Mouse (Mus musculus): ENCODE measurements around the gene Zswim1. TPM values are rescaled to one million over a fixed set of nuclear protein-coding genes. Genes with fewer than 3 reads are reported as not detected.
A peak's percentile ranks its signal among the peaks of the same experiment; 100 is the strongest.
"Not testable (repeated sequence)": the region's sequence is repeated elsewhere in the genome, so short reads cannot be mapped to it uniquely, and the experiment has no call there.

Zswim1 gene
- polyA plus RNA-seq, 1 experiment, result 13.3 TPM

DNA sequence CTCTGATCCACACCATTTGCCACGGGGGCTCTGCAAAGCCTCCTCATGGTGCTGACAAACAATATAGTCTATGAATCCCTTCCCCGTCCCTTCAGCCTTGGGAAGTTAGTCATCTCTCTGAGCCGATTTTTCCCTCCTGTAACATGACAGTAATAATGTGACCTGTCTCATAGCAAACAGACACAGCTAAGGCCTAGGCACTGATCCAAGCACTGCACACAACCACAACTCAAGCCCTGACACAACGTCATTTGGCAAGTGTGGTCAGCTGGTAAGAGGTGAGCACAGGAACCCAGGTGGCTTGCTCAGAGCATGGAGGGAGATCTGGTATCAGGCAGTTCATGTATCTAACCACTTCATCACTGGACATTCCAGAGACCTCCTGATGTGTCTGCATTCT, 26.6 kb upstream of the Zswim1 start:
- H3K27me3 ChIP-seq (ENCODE audit: control insufficient read depth, insufficient read depth, insufficient read length), result no peaks in the 10 kb centered on the region
- peaks cover 21% of the 10 kb centered on the region for H3K36me3 ChIP-seq (ENCODE audit: control insufficient read depth, insufficient read depth)
- no peak overlapping the region for H3K4me2 ChIP-seq (ENCODE audit: low read depth)
- TF ChIP-seq POLR2AphosphoS2 (IDR thresholded peaks at IDR 0.05; ENCODE audit: insufficient read length, low read depth), result peak; percentile 54
- no peak for TF ChIP-seq USF1 (IDR thresholded peaks at IDR 0.05; ENCODE audit: low read depth)
- no peak for TF ChIP-seq REST (IDR thresholded peaks at IDR 0.05; ENCODE audit: insufficient read depth, insufficient read length)
- no peak for TF ChIP-seq SRF (IDR thresholded peaks at IDR 0.05; ENCODE audit: control insufficient read depth, insufficient read length, low read depth)
- TF ChIP-seq MAX (IDR thresholded peaks at IDR 0.05; ENCODE audit: low read depth), result no peak
- TF ChIP-seq TCF12 (IDR thresholded peaks at IDR 0.05; ENCODE audit: insufficient read depth, poor library complexity, severe bottlenecking), result no peak
- no peaks in the 10 kb centered on the region for H3K79me2 ChIP-seq (ENCODE audit: control insufficient read depth, insufficient read depth)
- H3K4me3 ChIP-seq, result no peak overlapping the region
- no peak overlapping the region for H3ac ChIP-seq (ENCODE audit: control insufficient read depth, insufficient read length)

DNA sequence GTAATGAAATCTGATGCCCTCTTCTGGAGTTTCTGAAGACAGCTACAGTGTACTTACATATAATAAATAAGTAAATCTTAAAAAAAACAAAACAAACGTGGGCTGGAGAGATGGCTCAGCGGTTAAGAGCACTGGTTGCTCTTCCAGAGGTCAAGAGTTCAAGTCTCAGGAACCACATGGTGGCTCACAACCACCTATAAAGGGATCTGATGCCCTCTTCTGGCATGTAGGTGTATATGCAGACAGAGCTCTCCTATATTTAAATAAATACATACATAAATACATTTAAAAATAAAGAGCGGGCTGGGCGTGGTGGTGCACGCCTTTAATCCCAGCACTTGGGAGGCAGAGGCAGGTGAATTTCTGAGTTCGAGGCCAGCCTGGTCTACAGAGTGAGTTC, 23.9 kb upstream of the Zswim1 start:
- not testable (repeated sequence) for H3K4me2 ChIP-seq (ENCODE audit: low read depth); H3ac ChIP-seq (ENCODE audit: control insufficient read depth, insufficient read length); H3K79me2 ChIP-seq (ENCODE audit: control insufficient read depth, insufficient read depth); H3K27me3 ChIP-seq (ENCODE audit: control insufficient read depth, insufficient read depth, insufficient read length); H3K4me3 ChIP-seq
- H3K36me3 ChIP-seq (ENCODE audit: control insufficient read depth, insufficient read depth), result peaks cover 30% of the 10 kb centered on the region

DNA sequence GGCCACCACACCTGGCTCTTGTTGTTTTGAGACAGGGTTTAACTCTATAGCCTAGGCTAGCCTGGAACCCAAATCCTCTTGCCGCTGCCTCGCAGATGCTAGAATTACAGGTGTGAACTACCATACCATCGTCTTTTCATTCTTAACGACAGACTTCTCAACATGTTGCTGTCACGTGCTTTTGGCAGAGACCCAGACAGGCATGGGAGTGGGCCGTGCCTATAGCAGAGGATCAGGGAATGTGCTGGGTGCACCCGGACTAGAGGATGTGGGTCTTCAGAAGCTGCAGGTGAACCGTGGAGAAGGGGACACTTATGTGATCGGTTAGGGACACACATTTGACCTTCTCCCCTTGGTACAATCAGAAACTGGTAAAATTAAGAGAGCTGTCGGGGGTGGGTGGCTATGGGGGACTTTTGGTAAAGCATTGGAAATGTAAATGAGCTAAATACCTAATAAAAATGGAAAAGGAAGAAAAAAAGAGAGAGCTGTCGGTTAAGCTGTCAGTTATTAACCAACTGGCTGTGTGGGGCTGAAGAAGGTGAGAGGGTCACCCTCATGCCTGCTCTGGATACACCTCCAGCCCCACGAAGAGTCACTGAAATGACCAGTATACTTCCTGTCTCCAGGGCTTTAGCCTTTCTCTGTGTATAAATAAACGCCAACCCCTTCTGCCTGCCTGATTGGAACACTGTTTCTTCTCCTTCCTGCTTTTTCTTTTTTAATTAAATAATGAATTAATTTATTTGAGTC, 22.1 kb upstream of the Zswim1 start:
- Histone ChIP-seq H3K79me2 (ENCODE audit: control insufficient read depth, insufficient read depth) (peaks cover 18% of the 10 kb centered on the region), H3K4me3 (no peak overlapping the region), H3K4me2 (ENCODE audit: low read depth) (no peak overlapping the region), H3K27me3 (ENCODE audit: control insufficient read depth, insufficient read depth, insufficient read length) (no peaks in the 10 kb centered on the region), H3K36me3 (ENCODE audit: control insufficient read depth, insufficient read depth) (peaks cover 24% of the 10 kb centered on the region), H3ac (ENCODE audit: control insufficient read depth, insufficient read length) (no peak overlapping the region)
- TF ChIP-seq TCF12 (IDR thresholded peaks at IDR 0.05; ENCODE audit: insufficient read depth, poor library complexity, severe bottlenecking), result no peak
- no peak for TF ChIP-seq CEBPB (IDR thresholded peaks at IDR 0.05; ENCODE audit: insufficient read depth, poor library complexity, severe bottlenecking)
- no peak for TF ChIP-seq POLR2AphosphoS2 (IDR thresholded peaks at IDR 0.05; ENCODE audit: insufficient read length, low read depth)
- TF ChIP-seq SRF (IDR thresholded peaks at IDR 0.05; ENCODE audit: control insufficient read depth, insufficient read length, low read depth), result no peak
- no peak for TF ChIP-seq REST (IDR thresholded peaks at IDR 0.05; ENCODE audit: insufficient read depth, insufficient read length)
- TF ChIP-seq USF1 (IDR thresholded peaks at IDR 0.05; ENCODE audit: low read depth), result no peak
- no peak for TF ChIP-seq MYOG (IDR thresholded peaks at IDR 0.05; ENCODE audit: control insufficient read depth in 1 of 3, insufficient read depth in 1 of 3, insufficient read length in 2 of 3, low read depth in 2 of 3)
- TF ChIP-seq E2F4 (IDR thresholded peaks at IDR 0.05; ENCODE audit: insufficient read depth), result no peak
- TF ChIP-seq POLR2A (IDR thresholded peaks at IDR 0.05; ENCODE audit: insufficient read length, low read depth), result no peak
- no peak for TF ChIP-seq TCF3 (IDR thresholded peaks at IDR 0.05; ENCODE audit: insufficient read length, low read depth)
- no peak for TF ChIP-seq MAX (IDR thresholded peaks at IDR 0.05; ENCODE audit: low read depth)
- TF ChIP-seq MYOD1 (IDR thresholded peaks at IDR 0.05; ENCODE audit: control insufficient read depth in 1 of 3, insufficient read length in 2 of 3, low read depth in 2 of 3), result no peak

DNA sequence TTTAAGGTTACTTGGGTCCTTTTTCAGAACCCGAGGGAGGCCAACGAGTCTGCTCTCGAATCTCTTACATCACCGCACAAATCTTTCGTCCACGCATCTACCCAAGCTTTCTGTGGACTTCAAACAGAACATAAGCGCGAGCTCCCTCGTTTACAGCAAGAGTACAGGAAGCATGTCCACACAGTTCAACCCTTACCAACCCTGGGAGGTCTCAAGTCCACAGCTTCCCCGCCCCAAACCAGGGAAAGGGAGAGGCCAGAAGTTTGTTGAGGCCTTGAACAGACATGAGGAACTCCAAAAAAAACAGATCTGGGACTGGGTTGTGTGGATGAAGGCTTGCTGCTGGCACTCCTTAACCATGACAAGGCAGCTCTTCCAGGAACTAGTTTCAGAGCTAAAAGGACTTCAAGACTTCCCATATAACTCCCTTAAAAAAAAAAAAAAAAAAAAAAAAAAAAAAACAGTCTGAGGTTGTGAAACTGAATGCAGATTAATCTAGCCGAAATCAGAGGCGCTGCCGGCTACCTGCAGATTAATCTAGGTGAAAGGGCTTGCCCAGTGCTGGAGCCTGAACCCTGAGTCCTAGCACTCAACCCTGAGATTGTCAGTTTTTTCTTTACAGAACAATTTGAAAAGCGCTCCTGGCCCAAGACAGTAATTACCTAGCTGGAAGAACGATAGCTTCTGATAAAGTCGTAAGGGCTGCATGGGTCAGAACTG, 19.1 kb upstream of the Zswim1 start:
- peak overlapping the region; percentile 84 for H3K4me2 ChIP-seq (ENCODE audit: low read depth)
- H3K27me3 ChIP-seq (ENCODE audit: control insufficient read depth, insufficient read depth, insufficient read length), result no peaks in the 10 kb centered on the region
- peak overlapping the region; percentile 85 for H3K4me3 ChIP-seq
- H3K36me3 ChIP-seq (ENCODE audit: control insufficient read depth, insufficient read depth), result peaks cover 11% of the 10 kb centered on the region
- TF ChIP-seq POLR2A (IDR thresholded peaks at IDR 0.05; ENCODE audit: insufficient read length, low read depth) (no peak), MYOD1 (IDR thresholded peaks at IDR 0.05; ENCODE audit: control insufficient read depth in 1 of 3, insufficient read length in 2 of 3, low read depth in 2 of 3) (no peak), SRF (IDR thresholded peaks at IDR 0.05; ENCODE audit: control insufficient read depth, insufficient read length, low read depth) (no peak), CEBPB (IDR thresholded peaks at IDR 0.05; ENCODE audit: insufficient read depth, poor library complexity, severe bottlenecking) (no peak), MYOG (IDR thresholded peaks at IDR 0.05; ENCODE audit: control insufficient read depth in 1 of 3, insufficient read depth in 1 of 3, insufficient read length in 2 of 3, low read depth in 2 of 3) (no peak), TCF3 (IDR thresholded peaks at IDR 0.05; ENCODE audit: insufficient read length, low read depth) (no peak), TCF12 (IDR thresholded peaks at IDR 0.05; ENCODE audit: insufficient read depth, poor library complexity, severe bottlenecking) (no peak), E2F4 (IDR thresholded peaks at IDR 0.05; ENCODE audit: insufficient read depth) (no peak), USF1 (IDR thresholded peaks at IDR 0.05; ENCODE audit: low read depth) (no peak), MAX (IDR thresholded peaks at IDR 0.05; ENCODE audit: low read depth) (no peak), REST (IDR thresholded peaks at IDR 0.05; ENCODE audit: insufficient read depth, insufficient read length) (no peak), POLR2AphosphoS2 (IDR thresholded peaks at IDR 0.05; ENCODE audit: insufficient read length, low read depth) (no peak)
- H3ac ChIP-seq (ENCODE audit: control insufficient read depth, insufficient read length), result no peak overlapping the region
- peaks cover 18% of the 10 kb centered on the region for H3K79me2 ChIP-seq (ENCODE audit: control insufficient read depth, insufficient read depth)

DNA sequence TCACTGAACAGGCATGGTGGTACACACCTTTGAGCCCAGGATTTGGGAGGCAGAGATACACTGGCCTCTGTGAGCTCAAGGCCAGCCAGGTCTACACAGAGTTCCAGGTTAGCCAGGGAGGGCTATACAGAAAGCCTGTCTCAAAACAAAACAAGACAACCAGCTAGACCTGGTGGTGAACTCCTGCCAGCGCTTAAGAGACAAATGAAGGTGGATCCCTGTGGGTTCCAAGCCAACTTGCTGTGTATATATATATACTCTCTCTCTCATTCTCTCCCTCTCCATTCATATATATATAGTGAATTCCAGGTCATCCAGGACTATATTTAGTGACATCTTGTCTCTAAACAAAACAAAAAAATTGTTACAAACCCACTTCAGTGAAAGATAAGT, 18.6 kb upstream of the Zswim1 start:
- peaks cover 18% of the 10 kb centered on the region for H3K79me2 ChIP-seq (ENCODE audit: control insufficient read depth, insufficient read depth)
- peak overlapping the region; percentile 64 for H3ac ChIP-seq (ENCODE audit: control insufficient read depth, insufficient read length)
- peak overlapping the region; percentile 84 for H3K4me2 ChIP-seq (ENCODE audit: low read depth)
- H3K36me3 ChIP-seq (ENCODE audit: control insufficient read depth, insufficient read depth), result peaks cover 11% of the 10 kb centered on the region
- no peak for TF ChIP-seq MYOG (IDR thresholded peaks at IDR 0.05; ENCODE audit: control insufficient read depth in 1 of 3, insufficient read depth in 1 of 3, insufficient read length in 2 of 3, low read depth in 2 of 3)
- no peak for TF ChIP-seq MAX (IDR thresholded peaks at IDR 0.05; ENCODE audit: low read depth)
- TF ChIP-seq POLR2AphosphoS2 (IDR thresholded peaks at IDR 0.05; ENCODE audit: insufficient read length, low read depth), result no peak
- no peak for TF ChIP-seq USF1 (IDR thresholded peaks at IDR 0.05; ENCODE audit: low read depth)
- no peak for TF ChIP-seq POLR2A (IDR thresholded peaks at IDR 0.05; ENCODE audit: insufficient read length, low read depth)
- TF ChIP-seq MYOD1 (IDR thresholded peaks at IDR 0.05; ENCODE audit: control insufficient read depth in 1 of 3, insufficient read length in 2 of 3, low read depth in 2 of 3), result no peak
- no peak for TF ChIP-seq CEBPB (IDR thresholded peaks at IDR 0.05; ENCODE audit: insufficient read depth, poor library complexity, severe bottlenecking)
- TF ChIP-seq REST (IDR thresholded peaks at IDR 0.05; ENCODE audit: insufficient read depth, insufficient read length), result no peak
- TF ChIP-seq TCF3 (IDR thresholded peaks at IDR 0.05; ENCODE audit: insufficient read length, low read depth), result no peak
- no peak for TF ChIP-seq E2F4 (IDR thresholded peaks at IDR 0.05; ENCODE audit: insufficient read depth)
- no peak for TF ChIP-seq SRF (IDR thresholded peaks at IDR 0.05; ENCODE audit: control insufficient read depth, insufficient read length, low read depth)
- peak overlapping the region; percentile 85 for H3K4me3 ChIP-seq
- H3K27me3 ChIP-seq (ENCODE audit: control insufficient read depth, insufficient read depth, insufficient read length), result no peaks in the 10 kb centered on the region
